Mouse (Mus musculus) heart, postnatal 36 days (tissue): ENCODE measurements at regions not wholly inside any gene's neighbourhood (a gene's known extent, or its start where the extent isn't known, plus 50 kb on each side); places are given as distances from the start of the nearest gene placed in this dataset.

ENCODE experiments used
- DNase-seq, 2 experiments: peaks; one replicate each; pipeline ENCODE4 v3.0.0; 2021 to 2022
- intact Hi-C: fragments of 180-260 bp; cut with DNase I; formaldehyde crosslinking; loops from one replicate; pipeline ENCODE4 v1.15.1; 2025

GRCm38 (mm10) chr12:68889141-68889540 is 269.8 kb downstream of the Rps29 start:
- no peak for DNase-seq
- intact Hi-C loops: no loop called here

DNA sequence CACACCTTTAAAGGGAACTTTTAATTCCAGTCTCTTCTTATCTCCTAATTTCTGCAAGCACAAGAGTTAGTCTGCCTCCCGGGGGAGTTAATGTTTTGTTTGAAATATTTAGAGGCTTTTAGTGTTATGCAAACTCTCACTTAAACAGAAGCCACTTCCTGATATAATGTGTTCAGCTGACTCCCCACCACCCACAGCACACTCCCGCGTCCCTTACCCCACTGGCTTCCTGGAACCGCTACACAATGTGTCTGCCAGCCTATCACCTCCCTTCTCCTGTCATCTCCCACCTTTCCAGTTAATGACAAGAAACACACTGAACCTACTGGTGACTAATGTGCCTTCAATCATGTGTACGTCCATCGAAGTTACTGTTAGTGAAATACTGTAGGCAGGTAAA is 276.5 kb downstream of the Rps29 start:
- no peak for DNase-seq
- intact Hi-C loops: no loop called here

- intact Hi-C loops: no loop called here
- DNase-seq: no peak
These were observed 279.6 kb downstream of the Rps29 start for GRCm38 (mm10) chr12:68879425-68879824.

DNA sequence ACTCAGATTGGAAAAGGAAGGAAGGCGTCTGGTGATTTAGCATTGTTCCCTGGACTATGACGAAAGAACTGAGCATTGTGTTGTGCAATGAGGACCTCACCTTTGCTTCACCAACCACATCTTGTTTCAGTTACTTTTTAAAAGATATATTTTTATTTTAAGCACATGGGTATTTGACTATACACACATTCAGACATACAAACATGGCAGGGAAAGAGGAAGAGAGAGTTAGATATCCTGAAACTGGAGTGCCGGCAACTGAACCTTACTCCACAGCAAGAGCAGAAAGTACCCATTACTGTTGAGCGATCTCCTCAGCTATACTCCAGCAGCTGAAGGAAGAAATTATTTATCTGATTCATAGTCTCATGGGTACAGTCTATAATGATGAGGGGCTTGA is 287.7 kb downstream of the Rps29 start:
- intact Hi-C loops: no loop called here

GRCm38 (mm10) chr12:68862991-68863356 is 296.0 kb downstream of the Rps29 start:
- DNase-seq: no peak
- intact Hi-C loops: loop anchor here (5.0 kb wide), 1 partner anchor 1431 kb away; no protein-coding TSS in a partner anchor

More for the DNA sequence above, 287.7 kb downstream of the Rps29 start:
- no peak for DNase-seq

GRCm38 (mm10) chr12:68862313-68862990 is 296.5 kb downstream of the Rps29 start:
- intact Hi-C loops: loop anchor here (5.0 kb wide), 1 partner anchor 1430 kb away; no protein-coding TSS in a partner anchor
- no peak for DNase-seq

DNA sequence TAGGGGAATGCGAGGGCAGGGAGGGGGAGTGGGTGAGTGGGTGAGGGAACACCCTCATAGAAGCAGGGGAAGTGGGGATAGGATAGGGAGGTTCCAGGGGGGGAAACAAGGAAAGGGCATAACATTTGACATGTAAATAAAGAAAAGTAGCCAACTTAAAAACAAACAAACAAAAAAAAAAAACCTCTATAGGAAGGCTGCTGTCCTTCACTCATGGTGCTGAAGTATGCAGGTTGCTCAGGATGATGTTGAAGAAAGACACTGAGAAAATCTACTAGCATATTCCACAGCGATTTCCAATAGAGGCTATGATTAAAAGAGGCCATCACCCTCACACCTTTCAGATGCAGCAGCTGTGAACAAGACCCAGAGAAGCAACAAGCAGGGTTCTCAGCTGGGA is 298.7 kb downstream of the Rps29 start:
- intact Hi-C loops: loop anchor here (5.0 kb wide), 1 partner anchor 1428 kb away; no protein-coding TSS in a partner anchor
- DNase-seq: no peak

GRCm38 (mm10) chr12:68849616-68850140 is 309.3 kb downstream of the Rps29 start:
- DNase-seq: no peak
- intact Hi-C loops: no loop called here

DNA sequence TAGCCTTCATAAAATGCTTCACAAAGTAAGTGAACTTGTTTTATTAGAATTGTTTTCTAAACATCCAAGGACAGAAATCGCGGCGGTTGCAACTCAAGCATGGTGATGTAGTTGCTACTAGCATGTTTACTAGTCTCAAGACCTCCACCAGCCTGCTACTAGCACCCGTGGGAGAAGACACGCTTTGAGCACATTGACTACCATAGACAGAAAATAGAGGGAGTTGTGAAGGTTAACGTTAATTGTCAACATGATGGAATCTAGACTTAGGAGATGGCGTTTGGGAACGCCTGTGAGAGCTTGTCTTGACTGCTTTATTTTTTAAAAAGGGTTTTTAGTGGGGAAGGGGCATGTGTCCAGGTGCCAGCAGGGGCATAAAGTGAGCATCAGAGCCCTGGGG is 318.2 kb downstream of the Rps29 start:
- intact Hi-C loops: no loop called here
- DNase-seq: no peak

- no peak for DNase-seq
- intact Hi-C loops: no loop called here
These were observed 318.8 kb downstream of the Rps29 start for GRCm38 (mm10) chr12:68840156-68840555.

DNA sequence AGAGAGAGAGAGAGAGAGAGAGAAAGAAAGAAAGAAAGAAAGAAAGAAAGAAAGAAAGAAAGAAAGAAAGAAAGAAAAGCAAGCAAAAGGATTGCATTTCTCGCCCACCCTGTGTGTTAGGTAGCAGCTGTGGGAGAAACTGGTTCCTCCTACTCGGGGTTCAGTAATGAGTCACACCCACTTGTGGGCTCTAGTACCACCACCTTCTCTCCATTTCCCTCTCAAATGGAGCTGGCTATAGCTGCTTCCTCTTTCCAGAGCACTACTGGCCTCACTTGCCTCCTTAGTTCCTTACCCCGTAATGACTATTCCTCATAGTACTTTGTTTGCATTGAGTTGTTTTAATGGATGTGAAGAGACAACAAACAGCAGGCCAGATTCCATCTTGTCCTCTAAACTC is 323.0 kb downstream of the Rps29 start:
- intact Hi-C loops: no loop called here
- no peak for DNase-seq

- intact Hi-C loops: no loop called here
- no peak for DNase-seq
These were observed 325.1 kb downstream of the Rps29 start for GRCm38 (mm10) chr12:68833914-68834313.

DNA sequence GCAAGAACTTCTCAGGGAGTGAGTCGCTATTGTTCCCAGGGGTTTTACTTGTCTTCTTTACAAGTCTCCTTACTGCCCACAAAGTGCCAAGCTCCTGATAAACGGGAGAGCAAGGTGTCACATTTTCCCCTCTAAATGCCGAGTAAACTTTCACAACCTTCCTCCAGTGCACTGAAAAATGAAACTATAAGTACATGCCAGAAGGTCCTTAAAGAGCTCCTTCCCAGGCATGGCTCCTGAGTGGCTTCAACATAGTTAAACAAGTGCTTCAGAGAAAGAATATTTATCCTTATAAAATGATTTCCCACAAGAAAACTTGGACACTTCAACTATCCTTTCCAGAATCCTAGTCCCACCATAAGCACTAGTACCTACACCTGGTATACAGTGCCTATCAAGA is 329.6 kb downstream of the Rps29 start:
- no peak for DNase-seq
- intact Hi-C loops: no loop called here

DNA sequence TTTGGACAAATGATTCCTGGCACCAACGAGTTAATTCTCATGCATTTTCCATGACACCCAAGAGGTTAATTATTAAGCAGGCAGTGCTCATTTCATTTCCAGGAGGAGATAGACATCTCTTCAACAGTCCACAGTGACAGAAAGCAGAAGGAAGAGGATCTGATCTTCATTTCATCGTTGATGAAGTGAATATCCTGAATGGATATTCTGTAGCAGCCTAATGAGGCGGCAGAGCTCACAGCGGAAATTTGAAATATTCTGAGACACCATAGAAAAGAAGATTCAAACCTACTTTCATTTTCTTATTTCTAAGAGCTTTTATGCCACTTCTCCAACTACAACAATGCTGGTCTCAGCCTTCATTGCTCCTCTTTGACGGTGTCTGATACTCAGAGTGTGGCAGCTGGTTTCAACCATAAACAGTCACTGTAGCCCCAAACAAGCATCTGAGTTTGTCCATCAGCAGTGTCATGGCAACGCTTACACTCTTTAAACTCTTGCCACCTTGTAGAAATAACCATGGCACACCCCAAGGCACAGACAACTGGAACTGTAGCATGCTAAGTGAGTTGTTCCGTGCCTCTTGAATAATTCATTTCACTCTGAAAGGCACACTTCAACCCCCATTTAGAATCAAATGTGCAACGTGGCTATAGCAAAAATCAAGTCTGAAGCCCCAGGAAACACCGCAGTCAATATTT is 331.3 kb downstream of the Rps29 start:
- no peak for DNase-seq
- intact Hi-C loops: no loop called here

- no peak for DNase-seq
- intact Hi-C loops: no loop called here
These were observed 364.6 kb downstream of the Rps29 start for GRCm38 (mm10) chr12:68794396-68794795.

- intact Hi-C loops: no loop called here
- no peak for DNase-seq
These were observed 375.4 kb downstream of the Rps29 start for GRCm38 (mm10) chr12:68783636-68784035.

DNA sequence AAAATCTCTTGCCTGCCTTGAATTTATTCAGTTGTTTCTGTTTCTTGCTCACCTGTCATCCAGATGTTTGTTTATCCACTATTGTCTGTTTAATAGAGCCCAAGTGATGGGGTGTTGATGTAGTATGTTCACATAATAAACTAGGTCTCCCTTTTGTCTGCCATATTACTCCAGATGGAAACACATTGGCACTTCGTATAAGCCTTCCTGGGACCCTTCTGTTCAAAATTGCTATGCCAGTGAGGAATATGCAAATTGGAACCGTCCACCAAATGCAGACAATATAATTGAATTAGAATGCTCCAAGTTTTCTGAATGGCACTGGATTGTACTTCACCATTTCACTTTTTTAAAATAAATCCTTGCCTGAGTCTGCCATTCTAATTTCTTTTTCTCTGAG is 383.5 kb downstream of the Rps29 start:
- no peak for DNase-seq
- intact Hi-C loops: no loop called here

- intact Hi-C loops: no loop called here
- no peak for DNase-seq
These were observed 384.2 kb downstream of the Rps29 start for GRCm38 (mm10) chr12:68774800-68775199.

GRCm38 (mm10) chr12:68758263-68759020 is 400.5 kb downstream of the Rps29 start:
- intact Hi-C loops: no loop called here
- DNase-seq: no peak

- intact Hi-C loops: no loop called here
- no peak for DNase-seq
These were observed 430.1 kb downstream of the Rps29 start for GRCm38 (mm10) chr12:68728882-68729281.

GRCm38 (mm10) chr12:68718946-68719345 is 440.0 kb downstream of the Rps29 start:
- no peak for DNase-seq
- intact Hi-C loops: no loop called here
